ENCODE assay signal across 14 mouse cellular contexts in genomic region chr17:58870795-58871194, GRCm38 (mm10).
A peak's percentile ranks its signal among the peaks of the same experiment; 100 is the strongest.
DNase-seq lines count a peak whose midpoint lies in the region; ATAC-seq and TF ChIP-seq lines count a peak whose summit lies in the region.
"Had no signal": no experiment of that assay in that cellular context is flagged by ENCODE, and none has a peak within 500 bp of the region (broad histone marks: within the 10 kb centered on the region; RNA-seq: fewer than 3 reads in every experiment).

No protein-coding gene starts in this region.

- H3K27me3 ChIP-seq in heart, adult 2 months (ENCODE audit: control insufficient read depth, insufficient read depth, low read length): no peaks in the 10 kb centered on the region
- H3K27me3 ChIP-seq in hindbrain, embryonic 15.5 days: no peaks in the 10 kb centered on the region

- no peaks in the 10 kb centered on the region for H3K4me1 ChIP-seq in heart, adult 2 months (ENCODE audit: control insufficient read depth, insufficient read depth, low read length)
- H3K4me1 ChIP-seq in hindbrain, embryonic 15.5 days (replicated peaks): no peaks in the 10 kb centered on the region

- no peak for TF ChIP-seq EP300 in heart, adult 2 months (IDR thresholded peaks at IDR 0.05; ENCODE audit: insufficient read depth, low read depth, low read length)

- no peak overlapping the region for H3K27ac ChIP-seq in heart, adult 2 months
- H3K27ac ChIP-seq in hindbrain, embryonic 15.5 days (replicated peaks): no peak overlapping the region

- peak; percentile 16; the same call in 1 of the 2 replicates for TF ChIP-seq CTCF in heart, adult 2 months (IDR thresholded peaks at IDR 0.05)

- intact Hi-C loops in heart, adult 2 months (cut with DNase I): no loop called here
- intact Hi-C loops in gastrocnemius, postnatal 14 days (cut with DNase I; ENCODE audit: low total_unique reads): no loop called here
- intact Hi-C loops in heart, postnatal 36 days (cut with DNase I): no loop called here

- no peak overlapping the region for H3K4me3 ChIP-seq in heart, adult 2 months
- no peak overlapping the region for H3K4me3 ChIP-seq in hindbrain, embryonic 15.5 days

- no peaks in the 10 kb centered on the region for H3K79me2 ChIP-seq in heart, adult 2 months (replicated peaks; ENCODE audit: control insufficient read depth, insufficient read depth, low read length)

- no peak for TF ChIP-seq POLR2A in heart, adult 2 months (IDR thresholded peaks at IDR 0.05; ENCODE audit: insufficient read depth, low read depth, low read length)

- H3K36me3 ChIP-seq in heart, adult 2 months (ENCODE audit: control insufficient read depth, insufficient read depth, low read length): no peaks in the 10 kb centered on the region
- no peaks in the 10 kb centered on the region for H3K36me3 ChIP-seq in hindbrain, embryonic 15.5 days
- H3K36me3 ChIP-seq: G1E had no signal

- ATAC-seq in hindbrain, embryonic 15.5 days (ENCODE audit: low FRiP score, low read depth): peak; percentile 74

- DNase-seq in heart, adult 2 months: no peak
- no peak for DNase-seq in heart, postnatal 4 days
- peak; percentile 3 for DNase-seq in right cerebral cortex, adult 18-20 months
- no peak for DNase-seq in right cerebral cortex, postnatal 36 days (ENCODE audit: low spot score in 2 of 2)
- DNase-seq in urinary bladder, postnatal 4 days (ENCODE audit: low spot score in 2 of 2): no peak
- DNase-seq in gastrocnemius, postnatal 14 days: no peak
- no peak for DNase-seq in heart, postnatal 36 days
- DNase-seq: adrenal gland, postnatal 14 days; cerebellum, postnatal 36 days; heart, postnatal 10 days; kidney, postnatal 4 days had no signal

- H3K9ac ChIP-seq in heart, adult 2 months (ENCODE audit: low read depth, low read length): no peak overlapping the region
- no peak overlapping the region for H3K9ac ChIP-seq in hindbrain, embryonic 15.5 days

- H3K9me3 ChIP-seq in hindbrain, embryonic 15.5 days: no peaks in the 10 kb centered on the region
- H3K9me3 ChIP-seq: G1E had no signal

- no peak overlapping the region for H3K4me2 ChIP-seq in hindbrain, embryonic 15.5 days
- H3K4me2 ChIP-seq: liver, embryonic 11.5 days had no signal
